Mouse (Mus musculus) heart, embryonic 15.5 days (tissue): Measurements from ENCODE around the gene 1700109H08Rik. TPM values are rescaled to one million over a fixed set of nuclear protein-coding genes. Genes with fewer than 3 reads are reported as not detected.
"Not testable (repeated sequence)": the region's sequence is repeated elsewhere in the genome, so short reads cannot be mapped to it uniquely, and the experiment has no call there.

Experiments
- ATAC-seq: fragments of 200-750 bp; cut with Nextera tagmentation; replicated peaks from 2 replicates; pipeline ENCODE4 v1.8.0; 2017; ENCODE audit warnings: low read depth, moderate TSS enrichment; ENCODE audit not compliant: insufficient number of reproducible peaks, insufficient read depth, low FRiP score
- H3K27ac ChIP-seq: fragments of 300-500 bp; sonication (generic); 2 replicates; pipeline ENCODE4 v1.5.1; 2015; ENCODE audit warnings: mild to moderate bottlenecking, inconsistent platforms
- H3K27me3 ChIP-seq: fragments of 300-500 bp; sonication (generic); 2 replicates; pipeline ENCODE4 v1.6.1; 2015; ENCODE audit warnings: inconsistent platforms
- H3K36me3 ChIP-seq: fragments of 300-500 bp; sonication (generic); 2 replicates; pipeline ENCODE4 v1.6.1; 2015; ENCODE audit warnings: mild to moderate bottlenecking, inconsistent platforms
- H3K4me1 ChIP-seq: fragments of 300-500 bp; sonication (generic); replicated peaks from 2 replicates; pipeline ENCODE4 v1.6.1; 2015; ENCODE audit warnings: inconsistent platforms
- H3K4me2 ChIP-seq: fragments of 300-500 bp; sonication (generic); 2 replicates; pipeline ENCODE4 v1.6.1; 2015; ENCODE audit warnings: inconsistent platforms, mild to moderate bottlenecking, moderate library complexity
- H3K4me3 ChIP-seq: fragments of 300-500 bp; sonication (generic); 2 replicates; pipeline ENCODE4 v1.5.1; 2015; ENCODE audit warnings: mild to moderate bottlenecking, inconsistent platforms
- H3K9ac ChIP-seq: fragments of 300-500 bp; sonication (generic); 2 replicates; pipeline ENCODE4 v1.6.1; 2015; ENCODE audit warnings: mild to moderate bottlenecking, inconsistent platforms
- H3K9me3 ChIP-seq: fragments of 300-500 bp; sonication (generic); replicated peaks from 2 replicates; pipeline ENCODE4 v1.6.1; 2016; ENCODE audit warnings: inconsistent platforms
- WGBS: fragments of 180-500 bp; shearing (Covaris S2); methylation state at CpG from one replicate; pipeline ENCODE4 v1.1.7; 2015; ENCODE audit warnings: mixed read lengths; 5-methylcytosine and 5-hydroxymethylcytosine counted together
- polyA plus RNA-seq: library from polyadenylated mRNA; unstranded; fragments of >200 nt; fragmentation: Nextera tagmentation; extraction: Ambion mirVana; gene quantifications from 2 replicates; pipeline ENCODE4 v1.2.1, GENCODE M21; 2015

1700109H08Rik gene
- 1.6 and 2.4 TPM in 2 replicates for polyA plus RNA-seq

GRCm38 (mm10) chr5:3571266-3571665 lies at the start of gene 1700109H08Rik:
Gene 1700109H08Rik, plus strand, starts transcription at chr5:3571566.
- Histone ChIP-seq H3K4me2 (no peak within 1 kb of the TSS), H3K9ac (no peak within 1 kb of the TSS), H3K27ac (no peak within 1 kb of the TSS), H3K4me1 (no peaks in the 10 kb centered on the region), H3K9me3 (no peaks in the 10 kb centered on the region; the same call in 1 of the 2 replicates), H3K36me3 (peaks cover 93% of the 10 kb centered on the region), H3K4me3 (no peak within 1 kb of the TSS), H3K27me3 (no peaks in the 10 kb centered on the region)
- no peak for ATAC-seq
- WGBS, result 93% methylated on average over 4 of the region's 4 CpGs

GRCm38 (mm10) chr5:3521741-3522140 lies 49.6 kb upstream of the 1700109H08Rik start:
- Histone ChIP-seq H3K9ac (no peak overlapping the region), H3K4me2 (no peak overlapping the region), H3K4me3 (no peak overlapping the region), H3K4me1 (no peaks in the 10 kb centered on the region), H3K9me3 (no peaks in the 10 kb centered on the region), H3K36me3 (peaks cover 32% of the 10 kb centered on the region), H3K27me3 (no peaks in the 10 kb centered on the region), H3K27ac (no peak overlapping the region)
- no peak for ATAC-seq
- 89% methylated on average over 12 of the region's 12 CpGs for WGBS

GRCm38 (mm10) chr5:3522826-3523225 lies 48.5 kb upstream of the 1700109H08Rik start:
- Histone ChIP-seq H3K27ac (no peak overlapping the region), H3K27me3 (no peaks in the 10 kb centered on the region), H3K36me3 (peaks cover 32% of the 10 kb centered on the region), H3K4me3 (no peak overlapping the region), H3K4me1 (no peaks in the 10 kb centered on the region), H3K4me2 (no peak overlapping the region), H3K9me3 (no peaks in the 10 kb centered on the region), H3K9ac (no peak overlapping the region)
- ATAC-seq, result no peak
- WGBS, result 90% methylated on average over 10 of the region's 10 CpGs

- peaks cover 12% of the 10 kb centered on the region for H3K36me3 ChIP-seq
- WGBS, result 56% methylated on average over 5 of the region's 5 CpGs
Observed at GRCm38 (mm10) chr5:3527041-3527691, 44.2 kb upstream of the 1700109H08Rik start.

GRCm38 (mm10) chr5:3529585-3530189 lies 41.7 kb upstream of the 1700109H08Rik start:
- WGBS, result 73% methylated on average over 10 of the region's 10 CpGs
- Histone ChIP-seq H3K9me3 (no peaks in the 10 kb centered on the region), H3K4me1 (no peaks in the 10 kb centered on the region), H3K36me3 (no peaks in the 10 kb centered on the region), H3K4me3 (no peak overlapping the region), H3K4me2 (no peak overlapping the region), H3K27ac (no peak overlapping the region), H3K9ac (no peak overlapping the region), H3K27me3 (no peaks in the 10 kb centered on the region)
- no peak for ATAC-seq

More at GRCm38 (mm10) chr5:3527041-3527691, 44.2 kb upstream of the 1700109H08Rik start:
- ATAC-seq, result no peak
- H3K9me3 ChIP-seq, result no peaks in the 10 kb centered on the region
- H3K27me3 ChIP-seq, result no peaks in the 10 kb centered on the region
- no peak overlapping the region for H3K4me2 ChIP-seq
- no peak overlapping the region for H3K27ac ChIP-seq
- H3K9ac ChIP-seq, result no peak overlapping the region
- no peaks in the 10 kb centered on the region for H3K4me1 ChIP-seq
- no peak overlapping the region for H3K4me3 ChIP-seq

GRCm38 (mm10) chr5:3532048-3532447 lies 39.3 kb upstream of the 1700109H08Rik start:
- H3K9me3 ChIP-seq, ATAC-seq, H3K27me3 ChIP-seq: not testable (repeated sequence)

GRCm38 (mm10) chr5:3536592-3537212 lies 34.7 kb upstream of the 1700109H08Rik start:
- H3K27me3 ChIP-seq, result no peaks in the 10 kb centered on the region
- no peaks in the 10 kb centered on the region for H3K4me1 ChIP-seq
- 0 out of 2 replicates have a peak, but pooled peaks have one; percentile 10 for ATAC-seq
- no peak overlapping the region for H3K4me3 ChIP-seq
- H3K9me3 ChIP-seq, result no peaks in the 10 kb centered on the region
- no peak overlapping the region for H3K4me2 ChIP-seq
- no peak overlapping the region for H3K27ac ChIP-seq
- no peak overlapping the region for H3K9ac ChIP-seq
- WGBS, result 61% methylated on average over 3 of the region's 3 CpGs
- H3K36me3 ChIP-seq, result no peaks in the 10 kb centered on the region

More at GRCm38 (mm10) chr5:3532048-3532447, 39.3 kb upstream of the 1700109H08Rik start:
- not testable (repeated sequence) for H3K4me3 ChIP-seq, H3K4me2 ChIP-seq, H3K4me1 ChIP-seq, H3K36me3 ChIP-seq, H3K9ac ChIP-seq, H3K27ac ChIP-seq

GRCm38 (mm10) chr5:3538505-3539472 lies 32.6 kb upstream of the 1700109H08Rik start:
- Histone ChIP-seq H3K36me3 (no peaks in the 10 kb centered on the region), H3K27ac (no peak overlapping the region), H3K4me3 (no peak overlapping the region), H3K9ac (no peak overlapping the region), H3K4me1 (peaks cover 3% of the 10 kb centered on the region), H3K4me2 (no peak overlapping the region), H3K9me3 (no peaks in the 10 kb centered on the region), H3K27me3 (no peaks in the 10 kb centered on the region)
- ATAC-seq, result no peak
- 53% methylated on average over 11 of the region's 11 CpGs for WGBS

GRCm38 (mm10) chr5:3541871-3542270 lies 29.5 kb upstream of the 1700109H08Rik start:
- Histone ChIP-seq H3K27me3 (no peaks in the 10 kb centered on the region), H3K27ac (no peak overlapping the region), H3K9me3 (no peaks in the 10 kb centered on the region), H3K4me1 (peaks cover 12% of the 10 kb centered on the region), H3K36me3 (no peaks in the 10 kb centered on the region), H3K4me2 (no peak overlapping the region), H3K9ac (no peak overlapping the region), H3K4me3 (no peak overlapping the region)
- no peak for ATAC-seq
- 72% methylated on average over 6 of the region's 6 CpGs for WGBS

- under 1% methylated on average over 80 of the region's 80 CpGs for WGBS
- Histone ChIP-seq H3K4me1 (peaks cover 12% of the 10 kb centered on the region), H3K27ac (peak within 1 kb of the TSS; percentile 88), H3K36me3 (no peaks in the 10 kb centered on the region), H3K4me3 (peak within 1 kb of the TSS; percentile 97), H3K27me3 (no peaks in the 10 kb centered on the region), H3K4me2 (peak within 1 kb of the TSS; percentile 74), H3K9ac (peak within 1 kb of the TSS; percentile 95), H3K9me3 (no peaks in the 10 kb centered on the region)
- peak; percentile 95 for ATAC-seq
Observed at GRCm38 (mm10) chr5:3543629-3544479, 27.5 kb upstream of the 1700109H08Rik start, which contains the start of gene Fam133b. Gene Fam133b, plus strand, starts transcription at chr5:3543833.
